Mouse (Mus musculus) thymus, postnatal 10 days (tissue): ENCODE measurements around the gene Arhgef40.
"Not testable (repeated sequence)": the region's sequence is repeated elsewhere in the genome, so short reads cannot be mapped to it uniquely, and the experiment has no call there.

Experiments used
- DNase-seq, 2 experiments: peaks; one replicate each; pipeline ENCODE4 v3.0.0; 2021; ENCODE audit warnings: low spot score in 2 of 2

Arhgef40 gene

DNA sequence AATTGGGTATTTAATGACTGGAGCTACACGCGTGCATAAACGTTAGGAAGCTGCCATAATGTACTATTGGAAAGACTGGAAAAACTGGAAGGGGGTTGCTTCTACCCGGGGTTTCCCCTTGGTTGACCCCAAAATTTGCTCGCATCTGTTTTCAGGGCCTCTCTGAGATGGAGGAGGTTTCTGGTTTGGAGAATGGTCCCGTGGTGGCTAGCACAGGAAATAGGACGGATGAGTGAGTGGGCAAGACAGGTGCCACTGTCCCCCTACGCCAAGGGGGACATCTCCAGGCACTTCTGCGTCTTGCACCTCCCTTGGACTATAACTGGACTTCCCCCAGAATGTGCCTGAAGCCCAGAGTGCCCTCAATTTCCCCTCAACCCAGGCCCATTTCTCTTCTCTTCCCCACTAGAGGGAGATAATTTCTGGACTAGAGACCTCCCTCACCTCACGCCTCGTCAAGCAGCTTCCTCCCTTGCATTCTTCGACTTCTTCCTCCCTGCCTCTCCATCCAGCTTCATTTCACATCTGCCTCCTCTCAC, 34.6 kb downstream of the Arhgef40 start:
- DNase-seq: peak in 1 of 2 experiments; percentile 44

DNA sequence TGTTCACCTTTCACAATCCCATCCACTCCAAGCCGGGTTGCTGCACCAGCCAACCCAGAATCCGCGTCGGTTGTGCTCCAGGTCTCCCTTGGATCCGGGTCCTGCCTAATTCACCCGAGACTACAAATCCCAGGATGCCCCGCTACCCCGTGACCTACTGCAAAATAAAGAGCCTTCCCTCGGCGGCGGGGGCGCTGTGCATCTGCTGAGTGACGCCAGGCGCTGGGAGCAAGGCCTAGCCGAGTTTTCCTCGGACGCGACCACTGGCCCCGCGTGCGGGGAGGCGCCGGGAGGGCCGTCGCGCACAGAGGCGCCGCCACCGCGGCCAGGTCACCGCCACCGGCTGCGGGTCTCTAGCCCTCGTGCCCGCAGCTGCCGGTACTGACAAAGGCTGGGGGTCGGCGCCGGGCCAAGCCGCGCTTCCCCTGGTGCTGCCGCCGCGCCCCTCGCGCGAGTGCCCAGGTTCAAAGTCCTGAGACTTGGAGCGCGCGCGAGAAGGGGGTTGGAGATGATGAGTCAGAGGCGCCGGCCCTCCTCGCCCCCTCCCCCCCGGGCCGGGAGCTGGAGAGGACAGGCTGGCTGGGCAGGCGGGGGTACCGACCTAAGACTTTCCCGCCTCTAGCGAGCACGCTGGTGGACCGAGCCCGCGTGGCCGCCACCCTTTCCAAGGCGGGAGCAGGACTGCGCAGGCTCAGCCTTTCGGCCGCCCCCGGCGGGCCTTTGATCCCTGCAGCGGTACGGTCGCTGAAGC, 35.2 kb downstream of the Arhgef40 start:
- peak; percentile 97 for DNase-seq

DNA sequence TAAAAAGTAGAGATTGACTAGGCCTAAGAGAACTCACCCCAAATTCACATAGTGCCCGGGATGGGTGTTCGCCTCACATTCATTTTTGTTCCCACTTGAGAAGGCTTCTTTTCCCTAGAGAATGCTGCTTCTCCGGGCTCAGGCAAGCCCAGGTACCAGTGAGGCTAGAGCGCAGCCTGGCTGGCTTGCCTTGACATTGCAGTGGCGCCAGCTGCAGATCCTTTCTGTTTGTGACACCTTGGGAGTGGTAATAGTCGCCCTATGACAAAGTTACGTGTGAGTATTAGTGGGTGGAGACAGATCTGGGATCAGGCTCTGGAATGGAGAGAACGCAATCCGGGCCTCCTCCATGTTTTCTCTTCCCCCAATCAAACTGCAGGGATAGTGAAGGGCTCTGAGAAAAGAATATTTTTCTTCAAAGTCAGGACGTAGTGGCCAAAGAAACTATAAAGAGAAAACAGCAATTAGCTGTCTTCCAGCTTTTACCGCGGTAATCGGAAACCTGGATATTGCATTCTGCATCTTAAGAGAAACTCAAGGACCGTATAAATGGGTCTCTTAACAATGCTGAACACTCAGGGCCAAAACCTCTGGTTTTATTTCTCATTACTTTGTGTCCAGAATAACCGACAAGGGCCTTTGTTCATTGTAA, 36.1 kb downstream of the Arhgef40 start, which contains the start of gene Zfp219:
Zfp219 (minus strand) TSS at position 248 of the 652 bp plus-strand sequence.
- DNase-seq: peak; percentile 68 to 69

DNA sequence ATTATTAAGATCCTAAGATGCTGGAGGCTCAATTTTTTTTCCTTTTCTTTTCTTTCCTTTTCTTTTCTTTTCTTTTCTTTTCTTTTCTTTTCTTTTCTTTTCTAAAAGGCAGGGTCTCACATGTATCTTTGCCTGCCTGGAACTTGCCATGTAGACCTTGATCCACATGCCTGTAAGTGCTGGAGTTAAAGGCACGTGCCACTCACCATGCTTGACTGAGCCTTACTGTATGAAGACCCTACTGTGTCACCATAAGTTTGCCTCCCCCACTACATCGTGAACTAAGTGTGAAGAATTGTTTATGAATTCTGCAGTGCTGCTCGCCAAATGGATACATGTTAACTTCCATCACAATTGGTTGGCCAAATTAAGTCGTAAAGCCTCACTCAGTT, 36.6 kb downstream of the Arhgef40 start:
- DNase-seq: no peak

DNA sequence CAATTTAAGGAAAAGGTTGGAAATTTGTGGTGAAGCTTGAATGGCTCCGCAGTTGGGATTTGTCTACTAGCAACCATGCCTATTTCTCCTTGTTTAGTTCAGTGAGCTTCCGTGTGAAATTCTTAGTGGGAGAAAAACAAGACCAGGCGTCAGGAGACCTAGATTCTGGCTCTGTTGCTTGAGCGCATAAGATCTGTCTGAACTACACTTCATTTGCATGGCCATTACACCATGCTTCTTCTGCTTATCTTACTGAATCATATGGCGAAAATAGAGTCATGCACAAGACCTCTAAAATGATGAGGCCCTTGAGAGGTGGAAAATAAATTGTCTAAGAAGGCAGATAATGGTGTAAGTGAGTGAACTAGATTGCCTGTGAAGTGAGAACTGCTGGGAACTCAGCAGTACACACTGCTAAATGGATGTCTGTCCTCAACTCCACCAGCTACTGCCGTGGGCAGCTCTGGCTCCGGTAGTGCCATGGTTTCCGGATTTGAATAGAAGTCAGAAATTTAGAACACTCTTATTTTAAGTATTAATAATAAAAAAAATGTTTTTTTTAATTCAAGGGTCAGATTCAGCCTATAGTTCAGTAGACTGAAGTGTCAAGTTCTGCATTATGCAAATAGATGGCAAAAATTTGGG, 37.2 kb downstream of the Arhgef40 start:
- no peak for DNase-seq

DNA sequence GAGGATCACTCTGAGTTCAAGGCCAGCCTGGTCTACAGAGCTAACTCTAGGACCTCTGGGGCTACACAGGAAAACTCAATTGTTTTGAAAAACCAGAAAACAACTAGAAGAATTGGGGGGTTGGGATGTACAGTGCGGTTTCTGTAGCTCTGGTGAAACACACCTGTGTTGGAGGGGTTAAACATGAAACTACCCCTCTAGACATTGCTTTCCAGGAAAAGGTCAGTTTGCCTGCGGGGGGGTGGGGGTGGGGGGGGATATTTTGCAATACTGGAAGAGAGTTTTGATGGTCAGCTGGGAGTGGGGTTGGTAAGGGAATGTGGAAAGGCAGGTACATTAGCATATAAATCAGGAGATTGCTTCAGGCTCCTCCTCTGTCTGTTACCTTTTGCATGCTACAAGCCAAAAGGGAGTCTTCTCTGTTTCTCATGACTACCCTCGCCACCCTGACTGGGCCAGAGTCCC, 37.8 kb downstream of the Arhgef40 start:
- DNase-seq: no peak

DNA sequence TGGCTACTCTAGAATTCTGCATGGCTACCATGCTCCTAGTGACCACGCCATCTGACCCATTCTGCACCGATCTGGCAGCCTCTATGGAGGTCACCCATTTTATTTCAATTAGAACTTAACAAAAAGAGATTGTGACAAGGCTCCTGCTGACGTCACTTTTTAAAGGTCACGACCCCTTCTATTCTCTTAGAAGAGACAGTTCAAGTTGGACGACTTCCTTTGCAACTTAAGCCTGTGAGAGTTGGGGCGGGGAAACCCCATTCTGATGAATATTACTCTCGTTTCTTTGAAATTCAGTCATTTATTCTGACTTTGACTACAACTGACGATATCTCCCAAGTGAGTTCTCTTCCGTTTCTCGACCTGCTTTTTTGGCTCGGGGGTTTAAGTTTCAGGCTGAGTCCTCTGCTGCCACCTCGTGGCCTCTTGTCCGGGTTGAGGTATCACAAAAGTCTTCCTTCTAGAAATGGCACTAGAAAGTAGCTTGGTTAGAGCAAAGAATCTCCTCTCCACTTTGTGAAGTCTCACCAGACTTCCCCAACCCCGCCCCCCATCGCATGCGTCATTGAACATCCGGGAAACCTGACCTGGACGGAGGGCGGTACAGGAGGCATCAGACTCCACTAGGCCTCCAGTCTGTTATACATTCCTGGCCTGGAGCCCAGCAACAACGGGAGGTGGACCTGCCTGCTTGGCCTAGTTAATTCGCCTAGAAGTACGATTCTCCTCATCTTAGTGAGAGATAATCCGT, 38.4 kb downstream of the Arhgef40 start:
- DNase-seq: peak; percentile 89 to 93

DNA sequence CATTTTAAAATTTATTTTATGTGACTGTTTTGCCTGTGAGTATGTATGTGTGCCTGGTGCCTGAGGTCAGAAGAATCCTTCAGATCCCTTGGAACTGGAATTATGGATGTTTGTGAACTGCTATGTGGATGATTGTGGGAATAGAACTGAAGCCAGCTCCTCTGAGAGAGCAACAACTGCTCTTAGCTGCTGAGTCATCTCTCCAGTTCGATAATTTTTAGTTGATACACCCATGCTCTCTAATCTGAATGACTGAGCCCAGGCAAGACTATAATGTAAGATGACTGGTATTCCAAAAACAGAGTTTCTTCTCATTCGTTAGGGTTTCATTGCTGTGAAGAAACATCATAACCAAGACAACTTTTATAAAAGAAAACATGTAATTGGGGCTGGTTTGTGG, 39.6 kb downstream of the Arhgef40 start:
- no peak for DNase-seq

DNA sequence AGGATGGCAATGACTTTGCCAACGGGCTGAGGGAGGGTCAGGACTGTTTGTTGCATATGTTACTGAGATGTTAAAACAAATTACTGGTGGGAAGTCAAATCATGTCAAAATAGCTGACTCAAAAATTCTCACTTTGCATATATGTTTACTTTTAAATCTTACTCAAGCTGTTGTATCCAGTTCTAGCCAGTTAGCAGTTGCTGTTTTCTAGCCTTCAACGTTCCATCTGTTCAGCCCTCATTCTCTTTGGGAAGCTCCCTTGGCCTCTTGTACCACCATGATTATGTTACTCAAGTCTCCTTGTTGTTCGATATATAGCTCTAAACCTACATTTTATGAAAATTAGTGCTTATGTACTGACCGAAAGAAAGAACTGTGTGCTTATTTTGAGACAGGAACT, 41.8 kb downstream of the Arhgef40 start:
- no peak for DNase-seq

DNA sequence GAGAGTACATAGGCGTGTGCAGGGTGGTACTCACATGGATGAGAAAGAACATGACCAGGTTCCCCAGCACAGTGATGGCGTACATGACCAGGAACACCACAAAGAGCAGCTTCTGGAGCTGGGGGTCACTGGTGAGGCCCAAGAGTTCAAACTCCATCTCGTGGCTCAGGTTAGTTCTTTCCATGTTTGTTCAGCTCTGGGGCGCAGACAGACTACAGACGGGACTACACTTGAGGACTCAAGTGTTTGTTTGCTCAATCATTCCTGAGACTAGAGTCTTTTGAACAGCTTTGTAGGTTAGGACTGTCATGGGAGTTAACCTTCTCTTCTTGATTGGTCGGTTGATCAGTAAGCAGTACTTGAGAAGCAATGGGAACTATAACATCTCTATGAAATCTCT, 51.4 kb downstream of the Arhgef40 start:
- no peak for DNase-seq

DNA sequence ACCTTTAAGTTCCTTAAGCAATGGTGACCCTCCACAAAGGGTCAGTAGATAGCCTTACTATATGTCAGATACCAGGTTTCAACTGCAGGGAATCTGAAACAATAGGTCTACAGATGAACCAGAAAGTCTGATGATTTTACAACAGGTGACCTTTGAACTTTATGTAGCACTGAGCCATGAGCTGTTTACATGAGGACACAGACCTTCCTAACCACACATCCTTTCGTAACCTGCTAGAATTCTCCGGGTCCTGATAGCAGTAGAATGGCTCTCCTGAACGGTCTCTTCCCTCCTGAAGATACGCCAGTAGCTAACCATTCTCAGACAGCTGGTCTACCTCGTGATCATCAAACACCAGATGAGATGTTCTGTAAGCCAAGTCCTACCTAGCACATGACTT, 54.8 kb downstream of the Arhgef40 start:
- DNase-seq: no peak

DNA sequence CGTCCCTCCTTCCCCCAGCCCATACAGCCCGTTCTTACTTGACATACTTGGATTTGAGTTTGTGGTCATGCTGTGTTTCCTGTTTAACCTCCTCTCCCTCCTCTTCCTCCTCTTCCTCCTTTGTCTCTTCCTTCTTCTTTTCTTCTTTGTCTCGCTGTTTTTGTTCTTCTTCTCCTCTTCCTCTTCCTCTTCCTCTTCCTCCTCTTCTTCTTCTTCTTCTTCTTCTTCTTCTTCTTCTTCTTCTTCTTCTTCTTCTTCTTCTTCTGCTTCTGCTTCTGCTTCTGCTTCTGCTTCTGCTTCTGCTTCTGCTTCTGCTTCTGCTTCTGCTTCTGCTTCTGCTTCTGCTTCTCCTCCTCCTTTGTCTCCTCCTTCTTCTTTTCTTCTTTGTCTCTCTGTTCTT, 57.8 kb downstream of the Arhgef40 start, which contains the start of gene Olfr221:
Olfr221 (minus strand) TSS at position 101 of the 400 bp plus-strand sequence.
- DNase-seq: not testable (repeated sequence)

DNA sequence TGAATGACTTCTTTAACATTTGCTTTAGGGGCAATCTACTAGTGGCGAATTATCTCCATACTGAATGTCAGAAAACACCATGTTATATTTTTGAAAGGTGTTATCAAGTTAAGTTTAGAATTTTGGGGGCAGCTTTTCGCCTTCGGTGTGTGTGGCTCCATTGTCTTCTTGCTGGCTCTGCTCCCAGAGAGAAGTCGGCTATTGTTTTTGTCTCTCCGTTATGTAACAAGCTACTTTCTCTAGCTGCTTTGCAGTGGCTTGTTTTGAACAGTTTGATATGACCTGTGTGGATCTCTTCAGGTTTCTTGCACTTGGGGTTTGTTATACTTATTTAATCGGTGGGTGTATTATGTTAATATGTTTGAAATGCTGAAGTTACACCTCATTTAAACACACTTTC, 58.9 kb downstream of the Arhgef40 start:
- DNase-seq: no peak

DNA sequence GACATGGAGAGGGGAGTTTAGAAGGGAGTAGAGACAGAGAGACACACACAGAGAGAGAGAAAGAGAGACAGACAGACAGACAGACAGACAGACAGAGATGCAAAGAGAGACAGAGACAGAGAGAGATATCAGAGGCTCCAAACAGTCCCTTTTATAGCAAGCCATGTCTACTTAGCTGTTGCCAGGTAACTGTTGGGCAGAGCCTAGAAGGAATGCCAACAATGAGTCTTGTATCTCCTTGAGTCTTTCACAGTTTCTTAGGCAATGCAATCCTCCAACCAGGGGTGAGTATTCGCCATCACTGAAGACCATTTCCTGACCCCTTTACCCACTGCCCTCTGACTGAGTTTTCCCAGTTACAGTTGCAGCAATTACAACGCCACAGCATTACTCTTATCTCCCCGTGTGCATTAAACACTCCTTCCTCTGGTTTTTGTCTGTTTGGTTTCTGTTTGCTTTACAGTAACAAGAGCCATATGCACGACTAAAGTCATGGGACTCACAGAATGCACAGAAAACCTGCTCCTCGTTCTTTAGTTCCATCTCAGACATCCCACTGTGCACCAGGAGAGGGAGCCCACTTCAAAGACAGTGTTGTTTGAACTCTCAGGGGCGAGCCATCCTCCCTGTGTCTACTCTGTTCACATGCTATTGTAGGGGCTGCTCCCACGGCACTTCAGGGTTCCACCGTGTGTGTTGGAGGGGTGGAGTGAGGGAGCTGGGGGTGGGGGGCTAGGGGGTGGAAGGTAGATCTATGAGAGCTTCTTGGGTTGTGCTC, 60.6 kb downstream of the Arhgef40 start:
- peak; percentile 26 to 49 for DNase-seq

DNA sequence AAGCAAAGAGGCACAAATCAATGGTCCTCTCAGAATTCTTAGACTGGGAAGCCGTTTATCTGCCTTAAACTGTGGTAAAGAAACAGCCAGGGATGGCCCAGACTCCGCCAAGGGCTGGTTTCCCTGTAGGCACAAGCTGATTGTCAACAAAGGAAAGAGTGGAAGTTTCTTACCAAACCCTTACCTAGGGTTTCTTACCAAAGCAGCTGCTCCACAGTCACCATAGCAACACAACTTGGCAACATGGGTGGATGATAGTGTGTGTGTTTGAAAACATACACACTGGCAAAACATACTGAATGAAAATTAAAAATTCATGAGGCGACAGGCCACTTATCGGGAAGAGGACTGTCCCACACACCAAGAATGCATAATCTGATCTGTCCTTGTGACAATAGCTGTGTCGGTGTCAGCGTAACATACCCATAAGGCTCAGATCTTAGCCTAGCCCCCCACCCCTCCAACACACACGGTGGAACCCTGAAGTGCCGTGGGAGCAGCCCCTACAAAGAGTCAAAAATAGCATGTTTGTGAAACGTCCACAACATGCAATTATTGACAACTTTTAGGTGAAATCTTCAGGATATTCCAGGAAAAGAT, 61.5 kb downstream of the Arhgef40 start:
- DNase-seq: no peak

DNA sequence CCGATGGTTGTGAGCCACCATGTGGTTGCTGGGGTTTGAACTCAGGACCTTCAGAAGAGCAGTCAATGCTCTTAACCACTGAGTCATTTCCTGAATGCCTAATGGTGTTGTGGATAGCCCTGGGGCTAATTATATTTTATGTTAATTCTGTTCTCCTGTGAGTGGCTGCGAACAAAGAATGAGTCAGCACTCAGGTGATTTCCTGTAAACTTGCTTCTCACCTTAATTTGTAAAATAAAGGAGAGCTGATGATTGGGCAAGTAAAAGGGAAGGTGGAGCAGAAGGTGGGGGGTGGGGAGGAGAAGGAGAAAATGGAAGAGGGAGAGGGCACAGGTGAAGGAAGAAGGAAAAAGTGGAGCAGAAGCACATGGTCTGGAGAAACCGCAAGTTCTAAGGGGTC, 68.2 kb downstream of the Arhgef40 start:
- DNase-seq: not testable (repeated sequence)
